Comparison of ENCODE assay signal across 21 mouse cellular contexts in genomic region chr8:113556994-113557393, GRCm38 (mm10).
DNase-seq lines count a peak whose midpoint lies in the region; ATAC-seq and TF ChIP-seq lines count a peak whose summit lies in the region.
"Had no signal": no experiment of that assay in that cellular context is flagged by ENCODE, and none has a peak within 500 bp of the region (broad histone marks: within the 10 kb centered on the region; RNA-seq: fewer than 3 reads in every experiment).

No protein-coding gene starts in this region.

- no peak overlapping the region for H3K4me2 ChIP-seq in forebrain, postnatal 0 days (ENCODE audit: low read depth)
- H3K4me2 ChIP-seq in forebrain, embryonic 14.5 days (ENCODE audit: low read length): no peak overlapping the region
- H3K4me2 ChIP-seq: forebrain, embryonic 13.5 days; heart, embryonic 13.5 days; hindbrain, embryonic 14.5 days had no signal

- no peaks in the 10 kb centered on the region for H3K27me3 ChIP-seq in forebrain, postnatal 0 days (ENCODE audit: insufficient read depth, low read length)
- H3K27me3 ChIP-seq in forebrain, embryonic 14.5 days (replicated peaks; ENCODE audit: control insufficient read depth, insufficient read depth, low read length): no peaks in the 10 kb centered on the region
- H3K27me3 ChIP-seq: forebrain, embryonic 13.5 days; heart, embryonic 13.5 days had no signal

- WGBS in forebrain, postnatal 0 days: 82% methylated on average over 5 of the region's 5 CpGs
- WGBS in forebrain, embryonic 14.5 days: 90% methylated on average over 5 of the region's 5 CpGs

- H3K9ac ChIP-seq in forebrain, postnatal 0 days: no peak overlapping the region
- H3K9ac ChIP-seq in forebrain, embryonic 14.5 days (ENCODE audit: low read length): no peak overlapping the region
- H3K9ac ChIP-seq: forebrain, embryonic 13.5 days; heart, embryonic 13.5 days; hindbrain, embryonic 14.5 days had no signal

- no peak for ATAC-seq in forebrain, postnatal 0 days
- no peak for ATAC-seq in forebrain, embryonic 14.5 days
- ATAC-seq: activated CD4-positive, CD25-positive, alpha-beta regulatory T cell, adult 4 months; forebrain, embryonic 13.5 days had no signal

- peaks cover 4% of the 10 kb centered on the region; the same call in 1 of the 2 replicates for H3K4me1 ChIP-seq in forebrain, postnatal 0 days (ENCODE audit: insufficient read depth)
- peaks cover 11% of the 10 kb centered on the region for H3K4me1 ChIP-seq in forebrain, embryonic 14.5 days (ENCODE audit: control insufficient read depth, insufficient read depth, low read length)
- H3K4me1 ChIP-seq: heart, embryonic 10.5 days had no signal

- no peaks in the 10 kb centered on the region for H3K9me3 ChIP-seq in forebrain, postnatal 0 days (ENCODE audit: low read length)
- no peaks in the 10 kb centered on the region for H3K9me3 ChIP-seq in forebrain, embryonic 14.5 days (replicated peaks; ENCODE audit: control insufficient read depth, low read length)
- H3K9me3 ChIP-seq: forebrain, embryonic 10.5 days; forebrain, embryonic 13.5 days; heart, embryonic 10.5 days had no signal

- DNase-seq in forebrain, postnatal 0 days: no peak
- DNase-seq in forebrain, embryonic 14.5 days (ENCODE audit: low spot score): no peak
- DNase-seq in layer of hippocampus, adult 2 months (ENCODE audit: low spot score in 2 of 2): peak in 1 of 2 experiments; percentile 29
- no peak for DNase-seq in layer of hippocampus, postnatal 10 days (ENCODE audit: low spot score in 2 of 2)
- peak; percentile 10 for DNase-seq in testis, postnatal 10 days (ENCODE audit: low spot score)
- no peak for DNase-seq in testis, postnatal 14 days (ENCODE audit: low spot score)
- DNase-seq: adrenal gland, adult 8-10 months; adrenal gland, postnatal 25 days; cerebellum, adult 18-20 months; cerebellum, adult 9-10 months; cerebellum, postnatal 14 days; gastrocnemius, postnatal 25 days; heart, adult 2 months; heart, postnatal 14 days; heart, postnatal 4 days had no signal

- TF ChIP-seq CTCF in forebrain, postnatal 0 days (IDR thresholded peaks at IDR 0.05; ENCODE audit: low read depth): peak; percentile 23; the same call in 1 of the 2 replicates
- TF ChIP-seq CTCF in layer of hippocampus, adult 2 months (conservative IDR thresholded peaks at IDR 0.05): peak; percentile 53

- no peaks in the 10 kb centered on the region for H3K36me3 ChIP-seq in forebrain, postnatal 0 days (ENCODE audit: insufficient read depth)
- H3K36me3 ChIP-seq in forebrain, embryonic 14.5 days (ENCODE audit: control insufficient read depth, insufficient read depth, low read length): no peaks in the 10 kb centered on the region
- H3K36me3 ChIP-seq: forebrain, embryonic 10.5 days; heart, embryonic 10.5 days; heart, embryonic 13.5 days had no signal

- H3K27ac ChIP-seq in forebrain, postnatal 0 days (ENCODE audit: low read depth, low read length): no peak overlapping the region
- H3K27ac ChIP-seq in forebrain, embryonic 14.5 days (ENCODE audit: low read depth, low read length): no peak overlapping the region
- no peak overlapping the region for H3K27ac ChIP-seq in layer of hippocampus, adult 2 months
- H3K27ac ChIP-seq: forebrain, embryonic 10.5 days; forebrain, embryonic 13.5 days; heart, adult 2 months; heart, embryonic 10.5 days; heart, embryonic 13.5 days; hindbrain, embryonic 14.5 days had no signal

- no peak overlapping the region for H3K4me3 ChIP-seq in forebrain, postnatal 0 days (ENCODE audit: low read depth, low read length)
- no peak overlapping the region for H3K4me3 ChIP-seq in forebrain, embryonic 14.5 days (ENCODE audit: low read depth, low read length)
- no peak overlapping the region for H3K4me3 ChIP-seq in layer of hippocampus, adult 2 months
- H3K4me3 ChIP-seq: forebrain, embryonic 10.5 days; forebrain, embryonic 13.5 days; heart, adult 2 months; heart, embryonic 10.5 days; heart, embryonic 13.5 days had no signal
